Mouse (Mus musculus): Measurements from ENCODE around the gene Alyref2. TPM values are rescaled to one million over a fixed set of nuclear protein-coding genes. Genes with fewer than 3 reads are reported as not detected.
"Not testable (repeated sequence)": the region's sequence is repeated elsewhere in the genome, so short reads cannot be mapped to it uniquely, and the experiment has no call there.

Gene Alyref2
- 1 to 10 TPM; 1.3 to 1.7 TPM for total RNA-seq (2021)
- long read RNA-seq, experiment 1, partial matches to known transcripts, result 0 of 2 reads
- long read RNA-seq, experiment 1, other reads (novel, unspliced or antisense), result 0 of 2 reads
- long read RNA-seq, experiment 2, partial matches to known transcripts, result 0 of 3 reads
- long read RNA-seq, experiment 2, other reads (novel, unspliced or antisense), result 0 of 3 reads

- DNase-seq, result peak; percentile 94
- peak within 1 kb of the TSS; percentile 93 for H3K27ac ChIP-seq
- intact Hi-C loops (cut with DNase I), result loop anchor here (5.0 to 10.0 kb wide), 2 partner anchors 64 to 872 kb away; partner anchors contain the start of gene Pigm
- peak; percentile 89 for TF ChIP-seq CTCF (IDR thresholded peaks at IDR 0.05)
- H3K4me3 ChIP-seq, result peak within 1 kb of the TSS; percentile 92
Measured at GRCm38 (mm10) chr1:171503250-171503591, at the start of gene Alyref2. Alyref2 (plus strand) TSS chr1:171503478.

- DNase-seq, result no peak
- peak; percentile 6; the same call in 1 of the 2 replicates for TF ChIP-seq CTCF (IDR thresholded peaks at IDR 0.05)
- H3K4me3 ChIP-seq, result no peak overlapping the region
- intact Hi-C loops (cut with DNase I), result no loop called here
- H3K27ac ChIP-seq, result no peak overlapping the region
Measured at GRCm38 (mm10) chr1:171454926-171455325, 48.4 kb upstream of the Alyref2 start.

GRCm38 (mm10) chr1:171457568-171457967, 45.7 kb upstream of the Alyref2 start:
- no peak for DNase-seq
- no peak for TF ChIP-seq CTCF (IDR thresholded peaks at IDR 0.05)
- intact Hi-C loops (cut with DNase I), result no loop called here
- H3K4me3 ChIP-seq, result no peak overlapping the region
- no peak overlapping the region for H3K27ac ChIP-seq

- Histone ChIP-seq H3K4me3 (no peak overlapping the region), H3K27ac (no peak overlapping the region)
- no peak for TF ChIP-seq CTCF (IDR thresholded peaks at IDR 0.05)
- intact Hi-C loops (cut with DNase I), result no loop called here
- no peak for DNase-seq
Measured at GRCm38 (mm10) chr1:171459791-171460190, 43.5 kb upstream of the Alyref2 start.

GRCm38 (mm10) chr1:171460551-171461503, 42.5 kb upstream of the Alyref2 start:
- Histone ChIP-seq H3K4me3 (no peak overlapping the region), H3K27ac (no peak overlapping the region)
- DNase-seq, result no peak
- TF ChIP-seq CTCF (IDR thresholded peaks at IDR 0.05), result no peak
- intact Hi-C loops (cut with DNase I), result no loop called here

GRCm38 (mm10) chr1:171463133-171463532, 40.1 kb upstream of the Alyref2 start:
- TF ChIP-seq CTCF (IDR thresholded peaks at IDR 0.05), result no peak
- Histone ChIP-seq H3K27ac (no peak overlapping the region), H3K4me3 (no peak overlapping the region)
- no peak for DNase-seq
- intact Hi-C loops (cut with DNase I), result no loop called here

GRCm38 (mm10) chr1:171465749-171466412, 37.4 kb upstream of the Alyref2 start:
- intact Hi-C loops (cut with DNase I), result no loop called here
- no peak for DNase-seq
- TF ChIP-seq CTCF (IDR thresholded peaks at IDR 0.05), result no peak
- no peak overlapping the region for H3K4me3 ChIP-seq
- H3K27ac ChIP-seq, result no peak overlapping the region

- no peak overlapping the region for H3K4me3 ChIP-seq
- intact Hi-C loops (cut with DNase I), result no loop called here
- no peak for DNase-seq
- H3K27ac ChIP-seq, result no peak overlapping the region
- no peak for TF ChIP-seq CTCF (IDR thresholded peaks at IDR 0.05)
Measured at GRCm38 (mm10) chr1:171466565-171466964, 36.7 kb upstream of the Alyref2 start.

- TF ChIP-seq CTCF (IDR thresholded peaks at IDR 0.05), result no peak
- no peak overlapping the region for H3K4me3 ChIP-seq
- intact Hi-C loops (cut with DNase I), result loop anchor here (2.0 to 10.0 kb wide), 2 partner anchors 55 to 97 kb away; partner anchors contain the start of genes Tstd1 and Usf1
- H3K27ac ChIP-seq, result no peak overlapping the region
- no peak for DNase-seq
Measured at GRCm38 (mm10) chr1:171469678-171470077, 33.6 kb upstream of the Alyref2 start.

GRCm38 (mm10) chr1:171470371-171470871, 32.9 kb upstream of the Alyref2 start:
- peak; percentile 53 for DNase-seq
- peak; percentile 88 for TF ChIP-seq CTCF (IDR thresholded peaks at IDR 0.05)
- Histone ChIP-seq H3K27ac (no peak overlapping the region), H3K4me3 (no peak overlapping the region)
- intact Hi-C loops (cut with DNase I), result loop anchor here (2.0 to 10.0 kb wide), 2 partner anchors 56 to 96 kb away; partner anchors contain the start of genes Tstd1 and Usf1

GRCm38 (mm10) chr1:171470896-171471295, 32.4 kb upstream of the Alyref2 start:
- Histone ChIP-seq H3K27ac (no peak overlapping the region), H3K4me3 (no peak overlapping the region)
- DNase-seq, result no peak
- no peak for TF ChIP-seq CTCF (IDR thresholded peaks at IDR 0.05)
- intact Hi-C loops (cut with DNase I), result loop anchor here (2.0 to 10.0 kb wide), 2 partner anchors 56 to 96 kb away; partner anchors contain the start of genes Tstd1 and Usf1

GRCm38 (mm10) chr1:171471452-171471851, 31.8 kb upstream of the Alyref2 start:
- Histone ChIP-seq H3K27ac (no peak overlapping the region), H3K4me3 (no peak overlapping the region)
- intact Hi-C loops (cut with DNase I), result loop anchor here (2.0 to 10.0 kb wide), 2 partner anchors 57 to 95 kb away; partner anchors contain the start of genes Tstd1 and Usf1
- no peak for TF ChIP-seq CTCF (IDR thresholded peaks at IDR 0.05)
- DNase-seq, result no peak

GRCm38 (mm10) chr1:171471941-171472340, 31.3 kb upstream of the Alyref2 start:
- H3K27ac ChIP-seq, DNase-seq, H3K4me3 ChIP-seq: not testable (repeated sequence)
- intact Hi-C loops (cut with DNase I), result loop anchor here (2.0 to 10.0 kb wide), 2 partner anchors 57 to 95 kb away; partner anchors contain the start of genes Tstd1 and Usf1
